Mouse (Mus musculus) cerebellum, postnatal 14 days (tissue): ENCODE results near the gene Traf5.

Source experiments
- DNase-seq, 2 experiments: peaks; one replicate each; pipeline ENCODE4 v3.0.0; 2021; ENCODE audit warnings: mixed read lengths in 2 of 2

Traf5 gene

DNA sequence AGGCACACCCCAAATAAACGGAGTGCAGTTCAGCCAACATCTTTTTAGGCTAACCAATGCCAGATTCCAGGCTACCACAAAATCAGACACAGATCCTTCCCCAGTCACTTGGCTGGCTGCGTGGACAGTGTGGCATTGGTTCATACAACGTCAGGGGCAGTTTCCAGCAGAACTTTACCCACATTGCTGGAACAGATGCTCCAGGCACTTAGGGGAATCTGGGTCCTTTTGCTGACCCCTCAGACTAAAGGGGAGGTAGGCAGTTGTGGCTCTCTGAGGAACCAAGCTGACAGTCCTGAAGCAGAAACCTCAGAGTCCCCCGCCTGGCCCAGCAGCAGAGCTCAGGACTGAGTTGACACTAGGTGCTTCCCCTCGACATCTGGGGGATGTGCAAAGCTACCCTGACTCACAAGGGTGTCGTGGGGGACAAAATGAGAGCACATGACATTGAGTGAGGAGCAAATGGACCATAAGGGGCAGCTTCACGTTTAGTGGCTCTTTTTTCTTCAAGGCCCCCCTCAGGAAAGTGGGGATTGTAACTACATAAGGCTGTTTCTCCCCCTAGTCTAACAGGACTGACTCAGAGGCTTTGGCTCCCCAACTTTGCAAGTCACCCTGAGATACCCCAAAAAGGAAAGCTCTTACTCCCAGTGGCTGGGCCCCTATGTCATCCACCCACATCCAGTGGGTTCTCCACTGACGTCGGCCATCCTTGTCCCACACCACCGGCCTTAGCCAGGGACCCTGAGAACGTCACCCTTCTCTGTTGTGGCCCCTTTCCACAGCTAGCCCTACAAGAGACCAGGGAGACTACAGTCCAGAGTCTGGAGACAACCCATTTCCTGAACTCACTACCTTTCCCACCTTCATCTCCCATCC is 1.4 kb downstream of the Traf5 start:
- no peak for DNase-seq

DNA sequence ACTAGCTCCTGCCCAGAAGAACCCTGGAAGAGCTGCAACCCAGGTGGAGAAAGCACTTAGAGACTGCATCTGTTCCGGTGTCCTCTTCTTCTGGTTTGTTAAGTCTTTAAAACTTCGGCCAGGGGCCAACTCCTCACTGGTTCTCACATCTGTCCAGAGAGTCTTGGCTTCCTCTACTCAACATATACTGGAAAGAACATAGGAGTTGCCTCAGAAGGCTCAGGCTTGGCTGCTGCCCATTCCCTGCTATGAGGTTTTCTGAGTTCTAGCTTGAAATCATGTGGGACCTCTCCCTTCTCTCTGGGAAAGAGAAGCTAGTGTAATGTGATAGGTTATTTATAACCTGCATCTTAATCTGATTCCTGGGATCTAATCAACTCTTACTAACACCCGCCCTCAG is 2.1 kb downstream of the Traf5 start:
- no peak for DNase-seq

DNA sequence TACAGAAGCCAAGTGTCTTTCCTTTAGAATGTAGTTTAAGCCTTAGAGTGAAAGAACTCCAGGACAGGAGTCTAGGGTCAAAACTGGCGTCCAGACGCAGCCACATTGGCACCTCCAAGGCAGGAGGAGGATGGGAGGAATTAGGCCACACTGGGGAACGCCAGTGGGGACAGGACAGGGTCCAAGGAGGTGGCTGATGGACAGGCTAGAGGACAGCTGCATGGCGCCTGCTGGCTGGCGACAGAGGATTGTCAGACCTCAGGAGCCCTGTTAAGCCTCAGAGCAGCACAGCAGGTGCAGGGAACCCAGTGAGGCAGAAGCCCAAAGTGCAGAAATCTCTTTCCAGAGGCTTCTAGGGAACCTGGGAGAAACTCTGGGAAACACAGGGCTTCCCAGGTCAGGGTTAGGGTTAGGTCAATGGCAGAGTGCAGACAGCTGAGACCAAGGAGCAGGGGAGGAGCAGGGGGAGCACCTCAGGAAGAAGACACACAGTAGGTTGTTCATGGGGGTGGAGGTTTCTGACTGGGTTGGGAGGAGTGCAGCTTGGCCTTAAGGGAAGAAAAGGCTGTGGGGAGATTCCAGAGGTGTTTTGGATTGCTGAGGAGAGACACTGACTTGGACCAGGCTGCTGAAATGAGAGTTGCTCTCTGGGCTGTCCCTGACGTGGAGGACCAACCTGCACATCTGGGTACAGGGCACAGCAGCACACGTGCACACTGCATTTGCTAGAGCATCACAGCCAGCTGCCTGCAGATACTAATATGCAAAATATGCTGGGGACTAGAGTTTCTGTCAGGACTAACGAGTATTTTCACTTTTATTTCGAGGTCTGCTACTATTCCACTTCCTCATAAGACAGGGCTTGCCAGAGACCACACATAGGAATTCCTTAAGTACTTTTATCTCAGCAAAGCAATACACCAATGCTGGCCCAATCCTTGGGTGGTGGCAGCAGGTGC is 2.9 kb downstream of the Traf5 start:
- DNase-seq, result no peak

DNA sequence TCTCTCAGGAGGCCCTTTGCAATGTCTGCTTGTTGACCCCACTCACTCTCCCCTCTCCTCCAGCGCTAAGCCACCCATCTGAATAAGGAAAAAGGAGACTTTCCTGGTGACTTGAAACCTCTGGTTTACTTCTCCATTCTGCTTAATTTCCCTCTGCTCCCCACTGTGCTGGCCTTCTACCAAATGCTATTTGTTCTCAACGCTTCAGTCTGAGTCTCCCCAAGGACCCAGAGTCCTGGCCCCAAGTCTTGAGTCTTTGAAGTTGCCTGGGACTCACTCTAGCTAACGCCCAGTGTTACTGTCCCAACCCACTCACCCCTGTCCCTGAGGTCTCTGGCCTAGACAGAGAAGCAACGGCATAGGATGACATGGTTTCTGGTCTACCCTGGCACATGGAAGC is 4.3 kb downstream of the Traf5 start:
- no peak for DNase-seq

DNA sequence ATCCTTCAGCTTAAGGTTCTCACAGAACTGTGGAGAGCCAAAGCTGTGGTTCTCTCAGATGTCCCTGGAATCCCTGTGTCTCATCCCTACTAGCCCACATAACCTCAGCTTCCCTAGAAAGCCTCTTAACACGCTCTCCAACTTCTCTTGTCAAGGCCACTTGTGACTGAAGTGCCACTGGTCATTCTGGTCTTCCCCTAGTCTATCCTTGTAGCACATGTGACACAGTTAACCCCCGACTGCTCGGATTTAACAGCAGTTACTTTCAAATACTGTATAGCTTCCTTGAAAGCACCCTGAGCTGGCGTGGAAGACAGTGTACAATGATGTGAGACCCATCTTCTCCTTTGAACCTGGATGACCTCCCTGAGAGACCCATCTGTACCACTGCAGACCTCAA is 5.3 kb downstream of the Traf5 start:
- DNase-seq, result no peak

DNA sequence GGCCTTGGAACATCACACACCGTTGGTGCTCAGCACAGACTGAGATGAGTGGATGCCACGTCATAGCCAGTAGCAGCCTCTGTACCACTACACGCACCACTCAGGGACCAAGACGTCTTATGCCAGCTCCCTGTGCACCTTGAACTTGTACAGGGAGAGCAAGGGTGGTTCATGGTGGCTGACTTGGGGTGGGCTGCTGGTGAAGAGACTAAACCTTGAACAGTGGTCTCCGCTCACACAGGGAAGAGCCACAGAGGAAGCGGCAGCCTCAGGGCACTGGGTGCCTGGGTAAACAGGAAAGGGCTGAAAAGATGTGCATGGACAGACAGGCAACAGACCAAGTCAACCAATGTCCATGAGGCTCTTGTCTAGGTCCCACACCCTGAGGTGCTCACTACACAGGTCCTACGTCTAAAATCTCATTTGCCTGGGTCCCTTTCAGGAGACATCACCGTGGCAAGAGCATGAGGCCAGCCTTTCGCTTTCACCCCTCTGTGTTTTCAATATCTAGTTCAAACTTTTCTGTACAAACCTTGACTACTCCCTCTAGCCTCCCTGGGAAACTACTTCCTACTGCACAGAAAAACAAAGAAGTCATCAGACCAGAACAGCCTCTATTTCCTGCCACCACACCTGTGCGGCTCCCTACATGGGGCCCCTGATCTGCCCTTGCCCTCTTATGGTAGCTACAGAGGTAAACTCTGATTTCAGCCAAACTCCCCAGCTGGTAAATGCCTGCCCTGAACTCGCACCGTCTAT is 5.9 kb downstream of the Traf5 start:
- no peak for DNase-seq

DNA sequence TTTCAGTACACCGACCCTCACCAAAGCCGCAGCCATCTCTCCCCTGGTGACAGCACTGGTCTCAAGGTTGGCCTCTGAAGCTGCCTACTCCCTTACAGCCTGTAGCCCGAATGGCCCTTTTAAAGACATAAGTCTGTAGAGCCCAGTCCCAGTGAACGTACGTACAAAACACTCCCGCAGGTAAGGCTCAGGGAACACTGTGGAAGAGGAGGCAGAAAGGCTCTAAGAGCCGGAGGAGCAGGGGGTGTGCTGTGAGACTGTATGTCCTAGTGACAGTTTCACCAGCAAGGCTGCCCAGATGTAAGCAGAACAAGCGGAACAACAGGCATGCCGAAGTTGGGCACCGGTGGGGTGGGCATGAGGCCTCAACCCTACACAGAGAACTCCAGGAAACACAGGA is 7.1 kb downstream of the Traf5 start:
- DNase-seq, result no peak

DNA sequence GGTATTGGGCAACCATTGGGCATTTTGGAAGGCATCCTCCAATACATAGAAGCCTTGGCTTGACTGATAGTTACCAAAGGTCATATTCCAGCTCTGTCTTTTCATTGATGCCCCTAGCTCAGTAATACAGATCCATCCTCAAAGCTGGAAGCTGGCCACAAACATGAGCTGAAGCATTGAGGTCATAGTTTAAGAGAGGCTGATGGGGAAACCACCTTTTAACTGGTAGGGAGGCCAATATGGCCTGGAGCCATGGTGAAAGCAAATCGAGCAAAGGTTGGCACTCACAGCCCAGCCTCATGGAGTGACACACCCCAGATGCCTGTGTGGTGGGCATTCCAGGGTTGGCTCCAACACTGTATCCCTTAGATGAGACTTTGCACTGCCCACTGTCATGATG is 9.7 kb downstream of the Traf5 start:
- DNase-seq, result no peak

DNA sequence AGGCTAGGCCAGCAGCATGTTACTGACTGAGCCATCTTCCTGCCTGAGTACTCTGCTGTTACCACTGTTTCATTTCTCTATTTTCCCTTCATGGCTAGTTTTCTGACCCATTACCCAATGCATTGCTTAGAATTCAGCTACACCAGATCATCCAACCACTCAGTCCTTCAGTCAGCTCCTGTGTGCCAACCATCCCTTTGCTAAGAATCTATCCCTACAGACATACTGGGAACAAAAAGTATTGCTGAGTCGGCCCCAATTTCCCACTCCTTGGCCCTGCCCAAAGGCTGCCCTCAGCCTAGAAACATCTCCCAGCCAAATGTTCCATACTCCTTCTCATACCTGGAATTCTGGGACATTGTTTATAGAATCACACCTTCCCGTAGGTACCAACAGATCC is 11.2 kb downstream of the Traf5 start:
- no peak for DNase-seq

DNA sequence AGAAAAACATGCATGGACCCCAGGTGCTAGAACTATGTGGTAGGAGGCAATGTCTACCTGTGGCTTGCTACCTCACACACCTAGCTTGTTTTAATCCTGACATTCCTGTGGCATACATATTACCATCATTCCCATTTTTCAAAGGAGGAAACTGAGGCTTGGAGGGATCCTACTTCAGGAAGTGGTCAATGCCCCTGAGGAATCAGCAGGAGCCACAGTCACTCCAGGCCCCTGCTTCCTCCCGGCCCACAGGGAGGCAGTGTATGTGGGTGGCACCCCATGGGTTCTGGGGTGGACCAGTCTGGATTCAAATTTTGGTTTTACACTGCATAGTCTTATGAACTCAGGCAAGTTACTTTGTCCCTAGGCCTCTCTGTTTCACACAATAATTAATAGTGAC is 13.2 kb downstream of the Traf5 start:
- no peak for DNase-seq

DNA sequence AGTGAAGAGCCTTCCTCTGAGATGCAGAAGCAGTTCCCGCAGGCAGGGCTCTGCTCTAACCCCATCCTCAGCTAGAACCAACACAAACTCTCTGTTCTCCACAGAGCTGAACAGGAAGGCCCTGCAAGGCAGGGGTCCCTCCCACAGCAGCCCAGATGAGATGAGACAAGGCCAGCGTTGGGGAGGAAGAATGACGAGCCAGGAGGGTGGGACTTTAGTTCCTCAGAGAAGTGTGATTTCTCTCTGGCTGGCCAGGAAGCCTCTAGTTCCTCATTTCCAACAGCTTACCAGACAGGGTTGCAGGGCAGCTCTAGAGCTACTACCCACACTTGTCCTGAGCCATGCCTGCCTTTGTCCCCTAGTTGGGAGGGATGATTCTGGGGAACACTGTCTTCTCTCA is 14.0 kb downstream of the Traf5 start:
- DNase-seq, result no peak

DNA sequence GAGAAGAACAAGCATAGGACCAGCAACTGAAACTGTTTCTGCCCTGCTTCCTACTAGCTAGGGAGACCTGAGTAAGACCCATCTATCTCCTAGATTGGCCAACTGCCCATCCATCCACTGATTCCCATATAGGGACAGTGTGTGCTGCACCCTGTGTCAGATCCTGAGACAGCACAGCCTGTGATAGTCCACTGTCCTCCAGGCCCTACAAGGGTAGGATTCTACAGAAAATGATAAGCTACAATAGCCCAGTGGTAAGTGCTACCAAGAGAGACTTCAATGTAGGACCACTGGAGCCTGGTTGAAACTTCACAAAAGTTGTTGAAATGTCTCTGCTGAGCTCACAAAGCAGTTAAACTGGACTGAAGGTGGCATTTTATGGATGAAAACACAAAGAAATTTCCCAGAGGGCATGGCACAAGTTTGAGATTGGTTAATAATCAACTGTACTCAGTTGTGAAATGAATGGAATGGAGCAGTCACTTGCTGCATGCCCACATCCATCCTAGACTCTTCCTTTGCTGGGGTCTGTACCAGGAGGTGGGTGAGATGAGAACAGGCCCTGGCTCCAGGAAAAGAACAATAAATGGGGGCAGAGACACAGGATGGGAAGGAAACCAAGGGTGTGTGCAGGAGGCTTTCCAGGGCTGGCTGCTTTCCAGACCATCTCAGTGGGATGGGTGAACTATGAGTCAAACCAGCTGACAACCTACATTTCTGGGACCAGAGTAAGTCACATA is 15.4 kb downstream of the Traf5 start:
- no peak for DNase-seq

DNA sequence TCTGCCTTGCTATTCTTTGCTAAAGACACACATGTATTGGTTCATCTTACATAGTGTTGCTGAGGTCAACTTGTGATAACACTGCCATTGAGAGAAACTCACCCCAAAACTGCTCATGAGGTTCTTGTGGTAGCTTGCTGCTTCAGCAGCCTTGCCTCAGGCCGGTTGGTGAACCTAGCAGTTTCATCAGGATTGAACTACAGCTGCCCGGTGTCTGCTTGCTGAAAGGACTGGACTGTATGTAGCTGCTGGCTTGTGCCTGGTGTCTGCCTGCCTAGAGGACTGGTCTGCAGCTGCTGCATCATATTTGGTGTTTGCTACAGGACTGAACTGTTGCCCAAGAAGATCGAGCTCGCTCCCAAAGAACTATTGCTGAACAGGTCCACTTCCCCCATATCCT is 16.3 kb downstream of the Traf5 start:
- no peak for DNase-seq

DNA sequence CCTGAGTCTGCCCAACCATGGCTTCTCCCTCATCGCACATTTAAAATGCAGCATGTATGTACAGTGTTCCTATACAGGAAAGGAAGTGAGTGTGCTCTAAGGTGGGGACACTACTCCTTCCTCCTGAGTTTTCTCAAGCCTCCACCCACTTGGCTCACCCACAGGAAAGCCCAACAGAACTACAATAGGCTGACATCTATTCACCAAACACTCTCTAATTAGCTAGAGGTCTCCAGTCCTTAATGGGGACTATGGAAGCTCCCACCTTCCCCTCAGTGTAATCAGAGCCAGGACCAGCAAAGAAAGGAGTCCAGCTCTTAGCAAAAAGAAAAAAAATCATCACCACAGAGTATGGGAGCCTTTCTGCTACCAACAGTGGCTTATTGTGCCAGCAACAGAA is 17.5 kb downstream of the Traf5 start:
- DNase-seq, result no peak

DNA sequence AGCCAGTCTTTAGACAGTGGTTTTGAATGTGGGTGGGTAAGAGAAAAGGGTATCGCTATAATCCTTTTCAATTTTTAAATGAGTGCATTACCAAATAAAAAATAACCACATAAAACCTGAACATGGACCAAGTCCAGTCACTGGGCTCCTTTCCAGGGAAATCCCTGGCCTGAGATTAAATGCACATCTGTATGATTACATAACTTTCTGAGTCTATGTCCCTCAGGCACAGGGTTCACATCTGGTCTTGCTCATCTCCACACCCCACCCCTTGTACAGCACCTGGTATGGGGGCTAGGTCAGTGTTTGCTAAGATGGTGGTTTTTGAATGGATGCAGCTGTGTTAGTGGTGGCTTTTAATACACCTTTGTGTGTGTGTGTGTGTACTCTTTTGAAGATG is 19.9 kb downstream of the Traf5 start:
- DNase-seq, result no peak

DNA sequence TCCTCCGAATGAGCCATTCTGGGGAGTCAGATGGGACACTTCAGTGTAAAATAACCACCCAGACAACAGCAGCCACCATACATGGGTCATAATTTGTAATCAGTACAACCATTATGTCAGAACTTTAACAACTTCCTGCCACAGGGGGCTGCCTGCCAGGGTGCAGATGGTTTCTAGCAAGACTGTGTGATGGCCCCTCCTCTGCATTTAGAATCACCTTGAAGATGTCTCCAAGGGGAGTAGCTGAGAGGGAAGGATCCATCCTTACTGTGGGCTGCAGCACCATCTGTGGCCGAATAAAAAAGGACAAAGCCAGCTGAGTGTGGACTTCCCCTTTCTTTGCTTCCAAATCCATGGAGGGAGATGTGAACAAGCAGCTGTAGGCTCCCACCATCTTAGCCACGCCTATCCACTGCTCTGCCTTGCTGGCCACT is 21.7 kb downstream of the Traf5 start:
- no peak for DNase-seq

DNA sequence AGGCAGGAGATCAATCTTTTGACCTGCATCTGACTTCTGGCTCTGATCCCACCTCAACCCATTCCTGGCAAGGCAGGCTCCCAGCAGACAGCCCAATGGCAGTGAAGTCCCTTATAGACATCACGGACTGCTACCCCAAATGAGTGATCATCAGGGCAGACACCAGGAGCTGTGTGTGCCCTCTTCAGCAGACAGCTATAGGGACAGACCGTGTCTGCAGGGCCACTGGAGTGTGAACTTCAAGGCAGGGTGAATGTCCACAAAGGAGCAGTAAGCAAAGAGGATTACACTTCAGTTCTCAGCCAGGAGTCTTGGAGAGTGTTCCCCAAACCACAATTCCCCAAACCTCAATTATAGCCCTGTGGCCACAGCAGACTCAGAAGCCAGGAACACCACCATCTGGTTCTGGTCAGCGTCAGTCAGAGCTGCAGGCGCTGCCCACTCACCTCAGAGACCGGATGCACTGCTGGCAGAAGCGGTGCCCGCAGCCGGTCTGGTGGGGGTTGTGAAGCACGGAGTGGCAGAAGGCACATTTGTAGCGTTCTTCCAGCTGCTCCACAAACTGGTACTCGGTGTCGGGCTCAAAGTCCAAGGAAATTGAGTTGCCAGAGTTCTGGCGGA is 22.3 kb downstream of the Traf5 start:
- peak; percentile 51 to 67 for DNase-seq

DNA sequence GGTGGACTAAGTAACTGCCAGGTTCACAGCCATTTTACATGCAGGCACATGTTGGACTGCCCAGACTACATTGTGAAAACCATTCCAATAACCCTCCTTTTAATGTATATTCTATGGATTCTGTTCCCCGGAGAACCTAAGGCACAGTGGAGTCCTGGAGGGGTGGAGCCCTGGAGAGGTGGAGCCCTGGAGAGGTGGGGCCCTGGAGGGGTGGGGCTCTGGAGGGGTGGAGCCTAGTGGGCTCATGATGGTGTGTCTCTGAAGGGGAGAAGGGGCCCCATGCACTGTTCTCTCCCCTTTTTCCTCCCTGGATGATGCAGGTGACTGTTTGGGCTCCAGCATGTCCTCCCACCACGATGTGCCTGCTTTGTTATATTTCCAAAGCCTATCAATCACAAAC is 24.2 kb downstream of the Traf5 start:
- no peak for DNase-seq

DNA sequence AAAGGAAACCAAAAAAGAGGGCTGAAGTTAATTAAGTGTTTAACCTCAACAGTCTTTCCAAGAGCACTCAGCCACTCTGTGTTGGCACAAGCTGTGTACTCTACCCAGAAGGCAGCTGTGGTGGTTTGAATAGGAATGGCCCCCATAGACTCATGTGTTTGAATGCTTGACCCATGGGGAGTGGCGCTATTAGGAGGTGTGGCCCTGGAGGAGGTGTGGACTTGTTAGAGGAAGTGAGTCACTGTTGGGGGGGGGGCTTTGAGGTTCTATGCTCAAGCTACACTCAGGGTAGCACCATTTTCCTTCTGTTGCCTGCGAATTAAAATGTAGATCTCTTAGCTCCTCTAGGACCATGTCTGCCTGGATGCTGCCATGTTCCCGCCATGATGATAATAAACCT is 25.4 kb downstream of the Traf5 start:
- DNase-seq, result no peak

DNA sequence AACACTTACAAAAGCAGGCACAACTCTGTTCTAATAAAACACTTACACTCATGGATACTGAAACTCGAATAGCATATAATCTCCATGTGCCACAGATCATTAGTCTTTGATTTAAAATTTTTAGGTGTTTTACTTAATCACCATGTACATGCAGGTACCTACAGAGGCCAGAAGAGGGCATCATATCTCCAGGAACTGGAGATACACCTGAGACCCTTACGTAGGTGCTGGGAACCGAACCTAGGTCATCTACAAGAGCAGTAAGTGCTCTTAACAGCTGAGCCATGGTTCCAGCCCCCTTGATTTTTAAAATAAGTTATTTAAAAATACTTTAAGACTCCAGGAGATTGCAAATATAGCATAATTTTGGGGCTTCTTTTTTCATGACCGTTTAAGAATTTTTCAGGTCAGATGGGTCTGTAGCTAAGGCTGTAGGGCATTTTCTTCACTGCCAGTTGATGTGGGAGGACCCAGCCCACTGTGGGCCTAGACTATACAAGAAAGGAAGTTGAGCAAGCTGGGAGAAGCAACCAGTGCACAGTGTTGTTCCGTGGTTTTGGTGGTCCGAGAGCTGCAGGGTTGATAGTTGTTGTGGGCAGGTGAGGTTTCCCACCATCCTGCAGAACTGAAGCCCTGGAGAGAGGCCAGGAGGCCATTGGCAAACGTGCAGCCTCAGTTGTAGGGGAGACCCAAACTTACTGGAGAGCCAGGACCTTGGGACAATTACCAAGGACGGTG is 29.0 kb downstream of the Traf5 start:
- no peak for DNase-seq

DNA sequence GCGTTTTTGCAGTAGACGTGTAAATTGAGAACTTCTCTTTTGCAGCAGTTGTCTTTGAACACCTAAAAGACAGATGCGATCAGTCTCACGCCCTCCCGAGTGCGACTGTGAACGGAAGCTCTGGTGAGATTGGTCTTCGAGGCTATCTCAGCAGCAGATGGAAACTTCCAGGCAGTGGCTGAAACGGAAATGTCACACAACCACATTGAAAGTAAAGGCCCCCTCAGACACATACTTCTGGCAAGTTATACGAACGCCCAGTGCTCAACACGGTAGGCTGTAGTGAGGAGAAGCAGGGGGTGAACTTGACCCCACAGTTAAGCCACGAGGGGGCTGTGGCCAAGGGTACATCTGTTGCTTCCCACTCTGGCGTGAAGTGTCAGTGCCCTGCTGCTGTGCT is 29.7 kb downstream of the Traf5 start:
- DNase-seq, result no peak
